Mouse (Mus musculus) Muller cell, postnatal 12 days (primary cell): Measurements from ENCODE around the gene Gm45717.
A peak's percentile ranks its signal among the peaks of the same experiment; 100 is the strongest.
"Not testable (repeated sequence)": the region's sequence is repeated elsewhere in the genome, so short reads cannot be mapped to it uniquely, and the experiment has no call there.

Experiments used
- DNase-seq: peaks from one replicate; pipeline ENCODE4 v3.0.0-alpha.2; 2015; ENCODE audit errors: inconsistent ontology term

Gm45717 gene

DNA sequence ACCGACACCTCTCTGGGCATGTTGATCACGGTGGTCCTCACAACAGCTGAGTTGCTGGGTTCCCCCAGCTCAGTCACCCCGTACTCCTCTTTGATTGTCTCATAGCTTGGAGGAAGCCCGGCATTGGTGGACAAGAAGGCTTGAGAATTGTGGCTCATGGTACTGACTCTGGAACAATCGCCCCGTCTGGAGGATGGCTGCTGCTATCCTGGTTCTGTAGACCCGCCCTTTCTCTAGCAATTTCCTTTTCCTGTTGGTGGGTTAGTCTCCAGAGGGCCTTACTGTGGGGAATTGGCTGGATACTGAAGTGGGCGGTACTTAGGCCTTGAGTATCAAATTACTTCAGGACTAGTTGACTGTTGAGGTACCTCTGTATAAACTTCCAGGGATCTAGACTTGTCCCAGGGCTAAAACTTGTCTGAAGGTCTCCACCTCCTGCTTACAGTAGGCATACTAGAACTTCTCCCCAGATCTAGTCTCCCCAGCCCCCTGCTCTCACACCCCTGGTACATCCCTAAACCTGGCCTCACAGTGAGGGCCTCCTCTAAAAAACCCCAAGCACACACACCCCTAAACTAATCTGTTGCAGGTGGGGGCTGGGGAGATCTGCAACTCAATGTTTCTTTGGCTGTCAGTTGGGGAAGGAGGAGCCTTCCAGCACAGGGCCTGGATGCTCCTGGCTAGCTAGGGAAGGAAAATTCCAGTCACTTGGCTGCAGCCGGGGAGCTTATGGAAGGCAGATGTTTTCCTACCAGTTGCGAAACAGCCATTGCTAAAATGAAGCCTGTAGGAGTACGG lies at the start of gene Gm45717, which contains the start of gene Ifitm2:
TSS of gene Gm45717 (minus strand) at position 180 of the 798 bp plus-strand sequence.
TSS of gene Ifitm2 (minus strand) at position 230 of the 798 bp plus-strand sequence.
- peak; percentile 79 for DNase-seq

DNA sequence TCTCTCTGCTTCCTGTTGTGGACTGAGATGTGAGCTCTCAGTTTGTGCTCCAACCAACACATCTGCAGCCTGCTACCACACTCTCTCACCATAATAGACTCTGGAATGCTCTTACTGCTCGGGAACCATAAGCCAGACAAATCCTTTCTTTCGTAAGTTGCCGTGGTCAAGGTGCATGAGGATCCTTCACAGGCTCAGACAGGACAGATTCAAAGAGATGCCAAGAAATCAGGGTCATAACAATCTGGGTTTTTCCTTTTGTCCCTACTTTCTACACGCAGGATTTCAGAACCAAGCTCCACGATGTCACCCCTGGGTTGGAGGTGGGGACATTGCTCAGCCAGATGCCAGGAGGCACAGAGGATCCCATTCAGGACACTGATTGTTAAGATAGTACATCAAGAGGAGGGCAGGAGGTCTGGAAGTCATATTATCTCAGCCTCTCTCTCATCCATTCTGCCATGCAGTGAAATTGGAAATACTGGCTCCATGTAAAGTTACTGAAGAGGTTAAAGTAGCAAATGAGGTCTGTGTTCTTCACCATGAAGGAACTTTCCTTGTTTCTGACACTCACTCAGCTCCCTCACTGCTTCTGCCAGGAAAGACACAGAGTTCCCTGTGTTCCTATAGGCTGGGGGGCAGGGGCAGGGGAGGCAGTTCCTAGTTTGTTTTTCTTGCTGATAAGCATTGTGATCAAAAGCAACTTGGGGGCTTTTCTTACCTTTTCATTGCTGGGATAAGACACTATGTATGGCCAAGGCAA lies 47.7 kb upstream of the Gm45717 start:
- DNase-seq: no peak

DNA sequence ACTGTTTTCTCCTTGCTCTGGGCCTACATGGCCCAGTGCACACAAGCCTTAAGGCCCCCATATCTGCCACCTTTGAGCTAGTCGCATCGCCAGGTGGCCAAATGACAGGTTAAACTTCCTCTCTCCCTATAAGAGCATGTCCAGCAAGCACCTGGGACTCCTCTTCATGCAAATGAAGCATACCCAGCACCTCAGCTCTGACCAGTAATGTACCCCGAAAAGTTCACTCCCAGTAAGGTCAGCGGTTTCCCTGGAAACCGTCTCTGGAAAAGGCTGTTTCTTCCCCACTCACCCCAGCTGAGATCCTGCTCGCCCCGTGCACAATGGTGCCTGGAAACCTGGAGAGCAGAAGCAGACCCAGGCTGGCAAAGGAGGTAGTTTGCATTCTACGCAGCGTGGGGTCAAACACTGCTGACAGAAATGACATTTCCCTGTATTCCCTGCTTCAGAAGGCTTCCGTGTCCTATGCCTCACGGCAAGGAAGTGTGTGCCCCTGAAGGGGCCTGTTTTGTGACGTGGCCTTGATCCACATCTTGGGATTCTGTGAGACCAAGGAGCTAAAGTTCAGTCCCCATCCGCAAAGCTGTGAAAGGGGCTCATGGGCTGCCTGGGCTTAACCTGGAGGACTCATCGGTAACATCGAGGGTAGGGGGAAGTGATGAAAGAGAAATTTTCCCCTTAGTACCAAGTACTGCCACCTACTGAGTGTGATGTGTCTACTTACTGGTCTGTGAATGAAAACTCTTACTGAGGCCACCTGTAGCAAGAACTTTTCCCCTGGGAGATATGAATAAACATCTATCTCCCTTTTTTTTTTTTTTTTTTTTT lies 45.4 kb upstream of the Gm45717 start:
- no peak for DNase-seq

DNA sequence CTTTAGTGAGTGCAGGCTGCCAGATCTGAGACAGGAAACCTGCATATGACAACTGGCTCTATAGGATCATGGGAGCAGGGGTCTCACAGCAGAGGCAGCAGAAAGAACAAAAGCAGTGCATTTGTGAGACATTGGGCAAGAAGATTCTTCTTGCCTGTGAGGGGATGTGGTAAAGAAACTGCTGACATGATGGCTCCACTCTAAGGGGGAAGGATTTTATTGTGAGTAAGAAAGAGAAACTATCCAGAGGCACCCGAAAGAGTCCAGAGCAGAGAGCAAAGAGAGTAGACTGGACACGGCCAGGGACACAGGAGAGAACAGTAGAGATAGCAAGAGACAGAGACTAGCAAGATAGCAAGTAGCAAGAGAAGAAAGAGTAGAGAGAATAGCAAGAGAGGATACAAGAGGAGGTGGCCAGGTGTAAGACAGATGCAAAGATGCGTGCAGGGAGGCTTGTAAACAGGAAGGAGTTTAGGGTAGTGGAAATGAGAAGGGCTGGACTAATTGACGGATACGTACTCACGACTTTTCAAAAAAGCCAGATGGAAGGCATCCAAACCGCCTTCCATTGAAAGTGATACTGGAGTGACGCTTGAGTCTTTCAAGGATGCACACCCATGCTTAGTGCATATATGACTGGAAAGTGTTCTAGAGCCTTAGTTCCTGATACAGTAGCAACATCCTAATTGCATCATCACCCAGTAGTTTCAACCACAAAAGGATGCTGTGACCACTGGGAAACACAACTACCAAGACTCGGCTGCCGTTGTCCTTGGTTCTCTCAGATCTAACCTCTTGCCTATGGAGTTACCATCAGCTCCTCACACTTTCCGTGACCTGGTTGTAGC lies 43.3 kb upstream of the Gm45717 start:
- DNase-seq: no peak

DNA sequence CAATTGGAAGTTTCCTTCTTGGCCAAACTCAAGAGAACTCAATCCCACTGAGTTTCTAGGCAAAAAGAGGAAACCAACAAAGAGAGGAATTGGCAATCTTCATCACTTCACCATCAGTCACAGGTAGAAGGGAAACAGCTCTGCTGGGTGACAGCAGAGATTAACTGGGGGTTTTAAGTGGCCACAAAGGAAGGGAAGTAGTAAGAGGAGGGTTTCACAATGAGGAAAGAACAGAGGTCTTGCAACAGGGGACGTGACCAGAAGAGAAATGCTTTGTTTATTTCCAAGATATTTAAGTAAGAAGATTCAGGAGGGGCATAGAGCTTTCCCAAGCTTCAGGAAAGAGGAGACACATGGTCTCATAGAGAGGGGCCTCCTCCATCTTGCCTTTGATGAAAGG lies 42.1 kb upstream of the Gm45717 start:
- DNase-seq: no peak

DNA sequence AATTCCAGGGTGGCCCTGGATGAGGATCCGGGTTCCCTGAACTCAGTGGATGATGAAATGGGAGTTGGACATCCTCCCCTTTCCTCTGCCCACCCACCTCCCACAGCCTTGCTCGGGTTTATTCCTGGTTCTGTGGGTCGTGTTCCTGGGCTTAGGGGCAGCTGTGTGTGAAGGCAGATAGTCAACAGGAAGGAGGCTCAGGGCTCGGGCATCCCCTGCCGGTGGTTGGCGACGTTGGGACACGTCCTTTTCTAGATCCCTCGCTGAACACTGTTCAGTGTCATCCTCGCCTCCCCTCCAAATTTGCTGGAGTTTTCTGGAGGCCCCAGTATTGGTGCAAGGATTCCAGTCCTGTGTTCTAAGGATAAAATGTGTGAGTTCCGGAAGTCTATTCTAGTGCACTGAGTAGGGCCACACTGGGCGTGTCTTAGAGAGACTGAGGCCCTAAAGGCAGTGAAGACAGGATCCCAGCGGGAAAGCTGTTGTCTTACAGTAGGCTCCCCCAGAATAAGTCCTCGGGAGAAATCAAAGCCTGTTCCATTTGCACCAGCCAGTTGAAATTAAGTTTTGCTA lies 35.5 kb upstream of the Gm45717 start:
- no peak for DNase-seq

DNA sequence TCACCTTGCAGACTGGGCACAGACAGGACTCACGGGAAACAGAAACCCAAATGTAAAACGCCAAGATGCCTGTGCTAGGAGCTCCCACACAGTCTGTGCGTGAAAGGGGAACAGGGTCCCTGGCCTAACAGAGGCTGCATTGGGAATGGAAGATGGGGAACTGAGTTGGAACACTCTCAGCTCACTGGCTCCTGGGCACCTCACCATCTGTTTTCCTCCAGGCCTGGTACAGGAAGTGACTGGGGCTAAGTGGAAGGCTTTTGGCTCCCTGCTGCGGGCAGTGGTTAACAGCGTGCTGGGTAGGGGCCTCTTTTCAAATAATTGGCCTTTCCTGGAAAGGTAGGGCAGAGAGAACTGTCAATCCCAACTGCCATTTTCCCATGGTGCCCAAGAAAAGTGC lies 34.9 kb upstream of the Gm45717 start:
- no peak for DNase-seq

DNA sequence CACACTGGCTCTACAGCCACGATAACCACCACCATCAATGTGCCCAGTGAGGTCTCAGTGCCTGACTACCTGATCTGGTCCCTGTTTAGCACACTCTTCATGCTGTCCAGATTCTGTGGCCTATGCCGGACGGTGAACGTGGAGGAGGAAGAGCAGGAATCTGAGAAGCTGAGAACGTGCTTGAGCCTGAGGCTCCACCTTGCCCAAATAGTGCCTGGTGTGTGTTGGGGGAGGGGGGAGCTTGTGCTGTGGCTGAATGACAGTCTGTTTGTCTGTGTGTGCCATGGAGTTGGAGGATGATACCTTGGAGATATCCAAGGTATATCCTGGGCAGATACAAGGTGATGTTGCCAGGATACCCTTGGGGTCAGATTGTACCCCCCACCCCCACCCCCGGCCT lies 34.4 kb upstream of the Gm45717 start:
- no peak for DNase-seq

DNA sequence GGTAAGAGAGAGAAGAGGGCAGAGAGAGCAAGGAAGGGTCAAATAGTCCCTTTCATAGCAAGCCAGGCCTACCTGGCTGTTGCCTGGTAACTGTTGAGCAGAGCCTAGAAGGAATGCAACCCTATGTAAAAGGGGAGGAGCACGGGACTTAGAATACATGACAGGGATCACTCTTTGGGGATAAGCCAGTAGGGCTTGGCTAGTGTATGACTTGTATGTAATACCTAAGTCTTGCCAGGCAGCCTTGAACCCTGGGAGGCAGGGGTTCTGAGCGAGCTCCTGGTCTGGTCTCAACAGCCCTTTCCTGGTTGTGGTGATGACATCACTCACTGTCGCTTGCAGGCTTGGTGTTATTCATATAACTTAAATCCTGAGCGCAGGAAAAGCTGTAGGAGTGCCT lies 33.3 kb upstream of the Gm45717 start:
- DNase-seq: no peak

DNA sequence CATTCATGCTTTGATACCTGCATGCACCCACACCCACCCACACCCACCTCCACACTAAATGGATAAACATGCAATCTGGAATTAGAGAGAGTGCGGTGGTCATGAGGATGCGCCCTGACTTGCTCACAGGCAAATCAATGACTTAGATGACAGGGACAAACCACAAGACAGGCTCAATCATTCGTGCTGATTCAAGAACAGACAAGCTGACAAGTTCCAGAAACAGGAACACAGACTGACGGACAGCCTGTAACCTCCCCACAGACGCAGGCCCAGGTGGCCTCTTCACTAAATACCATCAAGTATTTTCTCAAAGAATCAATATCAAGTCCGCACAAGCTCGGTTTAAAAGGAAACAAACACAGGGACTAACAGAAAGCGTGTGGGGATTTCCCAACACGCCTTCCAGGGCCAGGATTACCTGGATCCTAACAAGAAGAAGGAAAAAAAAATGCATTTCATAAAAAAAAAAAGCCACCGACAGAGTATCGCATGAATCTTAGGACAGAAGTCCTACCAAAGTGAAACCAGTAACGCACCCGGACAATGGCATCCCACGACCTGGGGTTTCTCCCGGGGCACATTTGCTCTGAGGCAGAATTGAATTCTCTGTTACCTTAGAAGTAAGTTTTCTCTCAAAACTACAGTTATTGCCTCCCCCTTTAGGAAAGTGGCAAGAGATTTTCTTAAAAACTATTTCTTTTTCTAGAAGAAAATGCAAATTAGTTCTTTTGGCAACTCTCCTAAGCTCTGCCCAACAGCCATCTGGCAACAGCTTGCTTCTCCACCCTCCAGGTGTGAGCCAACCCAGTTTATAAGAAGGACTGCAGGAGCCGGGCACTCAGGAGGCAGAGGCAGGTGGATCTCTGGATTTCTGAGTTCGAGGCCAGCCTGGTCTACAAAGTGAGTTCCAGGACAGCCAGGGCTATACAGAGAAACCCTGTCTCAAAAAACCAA lies 31.7 kb upstream of the Gm45717 start:
- no peak for DNase-seq

DNA sequence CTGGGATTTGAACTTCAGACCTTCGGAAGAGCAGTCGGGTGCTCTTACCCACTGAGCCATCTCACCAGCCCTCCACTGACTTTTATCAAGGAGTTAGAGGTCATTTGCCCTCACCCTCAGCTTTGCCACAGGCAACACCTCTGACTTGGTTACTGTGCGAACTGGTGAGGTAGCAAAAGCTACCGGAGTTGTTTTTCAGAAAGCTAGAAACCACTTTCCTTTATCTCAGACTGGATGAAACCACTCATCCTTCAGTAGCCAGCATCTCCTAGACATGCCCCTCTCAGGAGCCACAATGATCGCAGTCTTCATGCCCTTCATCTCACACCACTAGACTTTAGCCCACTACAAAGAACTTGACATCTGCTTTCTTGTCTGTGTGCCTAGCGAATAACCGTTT lies 27.2 kb upstream of the Gm45717 start:
- DNase-seq: no peak

DNA sequence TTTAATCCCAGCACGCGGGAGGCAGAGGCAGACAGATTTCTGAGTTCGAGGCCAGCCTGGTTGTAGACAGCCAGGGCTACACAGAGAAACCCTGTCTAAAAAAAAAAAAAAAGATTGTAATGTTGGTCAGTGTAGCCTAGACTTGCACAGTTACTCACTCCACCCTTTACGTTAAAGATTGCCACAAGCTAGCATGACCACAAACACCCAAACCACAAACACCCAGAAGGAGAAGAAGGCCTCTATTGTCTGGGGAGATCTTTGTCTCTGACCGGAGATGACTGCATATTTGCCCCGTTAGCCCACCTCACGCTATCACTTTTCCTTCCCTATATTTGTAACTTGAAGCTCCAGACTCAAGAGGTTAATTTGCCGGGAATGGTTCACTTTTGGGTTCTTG lies 26.0 kb upstream of the Gm45717 start:
- DNase-seq: peak; percentile 40

DNA sequence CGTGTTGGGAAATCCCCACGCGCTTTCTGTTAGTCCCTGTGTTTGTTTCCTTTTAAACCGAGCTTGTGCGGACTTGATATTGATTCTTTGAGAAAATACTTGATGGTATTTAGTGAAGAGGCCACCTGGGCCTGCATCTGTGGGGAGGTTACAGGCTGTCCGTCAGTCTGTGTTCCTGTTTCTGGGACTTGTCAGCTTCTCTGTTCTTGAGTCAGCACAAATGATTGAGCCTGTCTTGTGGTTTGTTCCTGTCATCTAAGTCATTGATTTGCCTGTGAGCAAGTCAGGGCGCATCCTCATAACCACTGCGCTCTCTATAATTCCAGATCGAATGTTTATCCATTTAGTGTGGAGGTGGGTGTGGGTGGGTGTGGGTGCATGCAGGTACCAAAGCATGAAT lies 21.0 kb upstream of the Gm45717 start:
- not testable (repeated sequence) for DNase-seq

DNA sequence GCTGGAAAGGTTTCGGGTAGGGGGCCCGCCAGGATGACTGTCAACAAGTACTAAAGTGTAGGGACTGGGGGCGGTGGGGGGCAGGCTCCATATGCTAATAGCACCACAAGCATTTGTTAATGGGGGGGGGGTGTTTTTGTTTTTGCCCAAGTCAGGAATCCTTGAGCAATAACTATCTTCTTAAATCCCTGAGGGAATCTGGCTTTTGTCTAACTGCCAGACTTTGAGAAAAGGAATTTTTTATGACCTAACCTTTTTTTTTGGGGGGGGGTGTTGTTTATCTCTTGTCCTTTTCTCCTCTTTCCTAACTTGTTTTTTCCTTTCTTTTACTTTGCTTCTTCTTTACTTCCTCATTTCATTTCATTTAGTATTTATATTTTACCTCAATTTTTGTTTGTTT lies 19.7 kb upstream of the Gm45717 start:
- DNase-seq: no peak

DNA sequence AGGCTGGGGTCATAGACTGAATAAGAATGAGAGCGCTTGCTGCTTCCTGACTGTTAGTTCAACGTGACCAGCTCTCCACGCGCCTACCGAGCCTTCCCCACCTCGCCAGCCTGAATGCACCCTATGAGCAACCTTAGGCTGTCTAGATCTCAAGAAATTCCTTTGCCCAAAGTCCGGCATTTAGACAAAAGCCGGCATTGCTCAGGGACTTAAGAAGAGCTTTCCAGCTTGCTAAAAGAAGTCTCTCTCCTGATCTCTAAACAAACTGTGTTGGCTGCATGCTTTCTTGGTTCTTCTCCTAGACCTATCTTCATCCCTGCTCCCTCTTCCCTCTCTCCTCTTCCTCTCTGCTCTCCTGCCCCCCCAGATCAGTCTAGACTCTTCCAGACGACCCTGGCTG lies 19.2 kb upstream of the Gm45717 start:
- no peak for DNase-seq

DNA sequence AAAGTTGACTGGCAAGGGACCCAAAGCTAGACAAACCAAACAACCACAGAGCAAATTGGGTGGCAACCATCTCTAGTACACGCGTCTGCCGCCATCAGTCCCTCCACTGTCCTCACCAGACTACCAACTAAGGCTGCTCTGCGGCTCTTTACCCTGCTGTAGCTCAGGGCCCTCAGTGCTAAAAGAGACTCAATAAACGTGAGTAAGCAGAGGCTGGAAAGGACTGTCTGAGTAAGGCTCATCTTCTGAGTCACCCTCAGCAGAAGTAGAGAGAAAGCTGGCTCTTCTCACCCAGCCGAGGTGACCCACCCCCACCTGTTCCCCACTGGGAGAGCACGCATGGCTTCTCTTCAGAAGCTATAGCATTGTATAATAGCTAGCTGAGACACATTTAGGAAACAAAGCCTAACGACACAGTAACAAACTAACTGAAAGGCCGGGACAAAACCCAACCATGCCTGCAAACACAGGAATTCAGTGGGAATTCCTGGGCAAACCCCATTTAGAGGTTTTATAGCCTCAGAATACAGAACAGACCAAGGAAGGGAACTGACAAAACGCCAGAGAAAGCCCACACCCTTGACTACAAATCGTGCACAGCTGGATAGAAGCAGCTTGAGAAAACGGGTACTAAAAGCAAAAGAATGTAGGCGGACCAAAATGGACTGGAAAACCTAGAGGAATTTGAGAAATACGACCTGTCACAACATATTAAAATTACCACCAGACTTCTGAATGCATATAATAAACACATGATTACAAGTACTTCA lies 17.8 kb upstream of the Gm45717 start:
- DNase-seq: peak; percentile 94

DNA sequence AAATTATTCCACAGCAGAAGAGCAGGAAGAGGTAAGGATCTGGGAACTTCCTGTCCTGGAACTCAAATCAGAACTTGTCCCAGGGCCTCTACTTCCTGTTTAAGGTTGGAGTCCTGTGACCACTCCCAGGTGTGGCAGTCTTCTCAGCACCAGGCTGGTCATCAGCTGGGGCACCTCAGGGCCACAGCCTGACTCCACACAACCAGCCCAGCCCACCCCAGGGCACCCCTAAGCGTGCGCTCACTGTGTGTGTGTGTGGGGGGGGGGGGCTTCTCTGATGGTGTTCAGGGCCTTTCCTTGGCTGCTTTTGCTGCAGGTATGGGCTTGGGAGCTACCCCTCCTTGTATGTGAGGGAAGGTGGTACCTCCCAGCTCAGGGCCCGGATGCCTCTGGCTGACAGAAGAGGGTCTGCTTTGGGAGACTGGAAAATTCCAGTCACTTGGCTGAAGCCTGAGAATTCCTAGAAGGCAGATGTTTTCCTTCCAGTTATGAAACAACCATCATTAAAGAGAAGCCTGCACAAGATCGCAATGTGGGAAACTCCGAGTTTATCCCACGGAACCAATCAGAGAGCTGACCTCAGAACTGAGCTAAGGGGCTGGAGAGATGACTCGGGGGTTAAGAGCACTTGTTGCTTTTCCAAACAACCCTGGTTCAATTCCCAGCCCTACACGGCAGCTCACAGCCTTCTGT lies 15.9 kb upstream of the Gm45717 start:
- no peak for DNase-seq

DNA sequence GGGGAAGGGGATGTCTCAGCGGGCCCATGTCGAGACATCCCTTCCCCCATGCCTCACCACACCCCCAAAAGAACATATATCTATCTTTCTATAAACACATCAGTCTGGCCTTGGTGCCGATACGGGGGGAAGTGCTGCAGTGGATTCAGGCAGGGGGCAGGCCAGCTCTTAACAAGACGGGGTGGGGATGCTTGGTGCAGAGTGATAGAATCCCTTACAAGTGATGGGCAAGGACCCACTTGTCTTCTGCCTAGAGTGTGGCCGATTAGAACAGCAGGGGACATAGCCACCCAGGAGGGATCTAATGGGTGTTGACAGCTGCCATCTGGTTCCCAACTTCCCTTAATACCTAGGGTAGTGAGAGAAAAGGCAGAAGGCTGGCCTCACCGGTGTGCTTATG lies 15.2 kb upstream of the Gm45717 start:
- no peak for DNase-seq
